Mouse (Mus musculus) urinary bladder, postnatal 10 days (tissue): ENCODE results near the gene Emg1.
"Not testable (repeated sequence)": the region's sequence is repeated elsewhere in the genome, so short reads cannot be mapped to it uniquely, and the experiment has no call there.

Experiments used
- DNase-seq: peaks from one replicate; pipeline ENCODE4 v3.0.0; 2022; ENCODE audit warnings: low spot score

Gene Emg1

DNA sequence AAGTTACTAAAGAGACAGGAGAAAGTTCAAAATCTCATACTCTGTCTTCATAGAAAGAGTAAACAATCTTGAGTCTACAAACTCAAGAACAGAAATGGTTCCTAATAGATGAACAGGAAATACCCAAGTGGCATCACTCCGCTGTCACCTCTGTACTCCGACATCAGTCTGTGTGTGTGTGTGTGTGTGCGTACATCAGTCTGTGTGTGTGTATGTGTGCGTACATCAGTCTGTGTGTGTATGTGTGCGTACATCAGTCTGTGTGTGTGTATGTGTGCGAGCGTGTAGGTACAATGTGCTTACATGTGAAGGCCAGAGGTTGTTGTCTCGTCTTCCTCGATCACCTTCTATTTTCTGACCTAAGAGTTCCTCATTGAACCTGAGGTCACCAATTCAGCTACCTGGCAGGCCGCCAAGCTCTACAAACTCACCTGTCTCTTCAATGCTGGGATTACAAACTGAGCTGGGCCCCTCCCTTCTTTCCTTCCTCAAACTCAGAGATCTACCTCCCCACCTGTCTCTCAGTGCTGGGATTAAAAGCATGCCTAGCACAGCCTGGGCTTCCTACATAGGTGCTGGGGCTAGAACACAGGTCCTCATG is 3.6 kb downstream of the Emg1 start:
- no peak for DNase-seq

DNA sequence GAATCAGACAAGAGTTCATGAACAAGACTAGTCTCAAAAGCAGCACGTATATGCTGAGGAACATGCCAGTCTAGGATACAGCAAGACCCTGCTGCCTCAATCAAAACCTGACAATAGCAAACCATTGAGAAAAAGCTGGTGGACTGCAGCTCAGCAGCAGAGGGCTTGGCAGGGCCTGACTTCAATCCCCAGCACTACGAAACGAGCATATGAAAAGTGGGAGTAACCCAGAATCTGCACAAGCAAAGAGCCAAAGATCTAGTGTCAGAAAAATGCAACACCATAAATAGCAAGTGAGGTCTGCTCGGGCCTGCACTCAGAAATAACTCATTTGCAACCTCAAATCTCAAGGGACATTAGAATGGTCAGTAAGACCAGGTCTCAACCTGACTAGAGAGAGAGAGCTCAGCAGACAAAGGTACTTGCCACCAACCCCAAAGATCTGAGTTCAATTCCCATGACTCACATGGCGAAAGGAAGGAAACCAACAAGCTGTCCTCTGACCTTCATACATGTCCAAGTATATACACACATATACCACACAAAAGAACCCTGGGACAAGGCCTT is 5.8 kb downstream of the Emg1 start:
- no peak for DNase-seq

DNA sequence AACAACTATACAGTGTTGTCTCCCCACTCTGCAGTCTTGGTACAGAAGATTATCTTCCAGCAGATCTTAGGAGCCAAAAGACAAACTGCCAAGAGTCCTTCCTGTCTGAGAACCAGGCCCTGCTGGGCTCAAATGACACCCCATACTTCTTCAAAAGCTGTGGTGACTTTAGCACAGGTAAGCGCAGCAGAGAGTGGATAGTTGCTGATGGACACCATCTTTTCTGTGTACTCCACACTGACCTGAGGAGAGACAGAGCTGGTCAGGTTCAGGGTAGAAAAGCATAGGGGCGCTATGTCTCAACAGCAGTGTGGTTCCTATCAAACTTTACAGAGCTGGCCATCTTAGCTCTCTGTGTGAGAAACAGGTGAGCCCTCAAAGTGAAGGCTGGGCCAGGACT is 7.6 kb downstream of the Emg1 start:
- DNase-seq = no peak

DNA sequence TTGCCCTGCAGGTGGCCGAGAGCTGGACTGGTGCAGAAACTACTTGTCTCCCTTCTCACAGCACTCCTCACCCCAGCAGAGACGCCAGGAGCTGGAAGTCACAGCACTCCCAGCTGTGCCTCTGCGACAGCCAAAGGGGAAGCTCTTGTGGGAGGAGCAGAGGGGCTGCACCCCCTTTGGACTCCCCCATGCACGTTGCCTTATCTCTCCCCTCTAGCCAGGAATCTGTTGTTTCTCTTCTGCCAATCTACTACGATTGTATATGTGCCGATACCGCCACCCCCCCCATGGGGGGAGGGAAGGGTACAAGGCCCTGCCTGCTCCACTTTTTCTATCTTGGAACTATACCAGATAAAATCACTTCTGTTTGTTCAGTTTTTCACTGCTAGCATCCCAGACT is 8.2 kb downstream of the Emg1 start:
- DNase-seq = no peak

DNA sequence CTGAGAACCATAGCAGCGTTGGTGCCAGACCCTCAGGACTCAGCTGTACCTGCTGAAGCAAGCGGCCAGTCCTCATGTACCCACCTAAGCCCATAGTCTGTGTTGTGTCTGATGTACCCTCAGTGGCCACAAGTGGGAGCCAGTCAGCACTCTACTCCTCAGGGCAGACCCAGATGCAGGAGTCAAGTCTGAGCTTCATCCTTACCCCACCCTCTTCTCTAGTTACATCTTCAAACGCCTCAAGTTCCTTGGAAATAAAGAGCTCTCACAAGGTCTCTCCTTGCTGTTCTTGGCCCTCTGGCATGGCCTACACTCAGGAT is 9.2 kb downstream of the Emg1 start:
- no peak for DNase-seq

DNA sequence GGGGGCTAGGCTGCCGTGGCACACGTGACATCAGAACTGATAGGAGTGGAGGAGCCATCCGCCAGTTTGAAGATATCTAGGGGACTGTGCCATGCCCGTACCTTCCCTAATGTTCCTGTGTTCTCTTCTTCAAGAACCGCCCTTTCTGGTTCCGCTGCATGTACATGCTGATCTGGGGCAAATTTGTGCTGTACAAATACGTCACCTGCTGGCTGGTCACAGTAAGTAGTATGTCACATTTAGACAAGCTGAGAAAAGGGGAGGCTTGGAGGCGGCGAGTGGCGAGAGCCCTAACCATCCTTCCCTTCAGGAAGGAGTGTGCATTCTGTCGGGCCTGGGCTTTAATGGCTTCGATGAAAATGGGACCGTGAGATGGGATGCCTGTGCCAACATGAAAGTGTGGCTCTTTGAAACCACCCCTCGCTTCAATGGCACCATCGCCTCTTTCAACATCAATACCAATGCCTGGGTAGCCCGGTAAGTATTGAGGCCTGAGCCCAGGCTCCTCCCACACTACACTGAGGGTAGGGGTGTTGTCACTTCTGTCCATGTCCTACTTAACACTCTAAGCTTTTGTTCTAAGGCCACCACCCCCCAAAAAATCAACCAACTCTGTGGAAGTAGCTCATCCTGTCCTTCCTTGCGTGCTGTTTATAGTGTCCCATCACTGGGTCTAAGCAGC is 9.7 kb downstream of the Emg1 start:
- DNase-seq = no peak

DNA sequence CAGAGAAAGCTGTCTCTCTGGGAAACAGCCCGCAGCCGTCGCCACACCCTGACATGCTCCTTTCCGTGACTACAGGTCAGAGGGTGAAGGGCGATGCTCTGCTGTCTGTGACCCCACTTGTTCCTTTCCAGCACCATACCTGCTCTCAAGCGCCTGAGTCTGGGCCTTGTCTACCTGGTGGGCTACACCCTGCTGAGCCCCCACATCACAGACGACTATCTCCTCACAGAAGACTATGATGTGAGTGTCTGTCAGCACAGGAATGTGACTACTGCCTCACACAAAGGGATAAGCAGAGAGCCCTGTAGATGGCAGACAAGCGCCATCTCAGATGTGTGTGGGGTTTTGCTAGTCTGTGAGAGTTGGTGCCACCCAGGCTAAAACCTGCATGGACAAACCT is 10.6 kb downstream of the Emg1 start:
- no peak for DNase-seq

DNA sequence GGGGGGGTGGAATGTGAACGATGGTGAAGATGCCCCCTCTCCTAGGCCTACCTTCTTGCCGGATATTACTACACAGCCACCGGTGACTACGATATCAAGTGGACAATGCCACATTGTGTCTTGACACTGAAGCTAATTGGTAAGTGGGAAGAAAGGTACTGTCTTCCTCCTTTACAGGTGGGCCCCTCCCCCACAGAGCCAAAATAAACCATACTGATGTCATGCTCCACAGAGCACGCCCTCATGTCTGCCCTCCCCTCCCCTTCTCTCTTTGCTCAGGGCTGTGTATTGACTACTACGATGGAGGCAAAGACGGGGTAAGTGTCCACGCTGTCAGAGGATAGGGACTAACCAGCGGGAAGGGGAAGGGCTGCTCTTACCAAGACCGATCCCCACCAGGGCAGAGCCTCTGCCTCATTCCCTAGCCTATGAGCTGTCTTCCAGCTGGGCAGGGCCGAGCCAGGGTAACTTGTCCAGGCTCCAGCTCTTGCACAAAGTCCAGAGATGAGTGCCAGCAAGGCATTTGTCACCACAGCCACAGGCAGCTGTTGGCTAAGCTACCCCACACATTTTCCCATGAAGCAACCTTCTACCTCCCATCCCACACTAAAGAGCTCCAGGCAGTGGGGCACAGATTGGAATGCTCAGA is 11.9 kb downstream of the Emg1 start:
- no peak for DNase-seq

DNA sequence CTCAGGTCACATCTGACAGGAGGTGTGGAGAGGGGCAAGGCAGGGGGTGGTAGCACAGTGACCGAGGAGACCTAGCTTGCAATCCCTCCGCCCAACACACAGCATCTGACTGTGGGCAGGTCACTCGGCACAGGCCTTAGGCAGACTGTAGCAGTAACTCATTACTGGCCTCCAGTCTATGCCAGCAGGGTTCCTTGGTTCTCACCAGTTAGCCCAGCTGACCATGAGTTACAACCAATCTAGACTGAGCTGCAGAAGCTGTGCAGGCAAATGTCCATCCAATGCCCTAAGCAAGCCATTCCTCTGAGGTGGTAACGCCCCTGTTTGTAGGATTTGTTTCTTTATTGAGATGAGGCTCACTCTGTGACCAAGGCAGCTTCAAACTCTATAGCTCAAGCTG is 12.6 kb downstream of the Emg1 start:
- no peak for DNase-seq

DNA sequence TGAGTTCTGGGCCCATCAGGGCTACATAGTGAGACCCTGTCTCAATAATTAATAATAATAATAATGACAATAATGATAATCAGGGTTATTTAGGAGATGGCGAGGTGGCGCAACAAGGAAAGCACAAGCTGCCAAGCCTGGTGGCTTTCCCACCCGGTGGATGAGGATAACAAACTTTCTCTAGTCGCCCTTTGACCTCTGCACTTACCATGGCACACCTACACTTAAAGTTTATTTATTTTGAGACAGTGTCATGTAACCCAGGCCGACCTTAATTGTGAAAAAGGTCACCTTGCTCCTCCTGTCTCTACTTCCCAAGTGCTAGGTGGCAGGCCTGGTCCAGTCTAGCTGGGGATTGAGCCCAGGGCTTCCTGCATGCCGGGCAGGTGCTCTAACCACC is 13.2 kb downstream of the Emg1 start:
- no peak for DNase-seq

DNA sequence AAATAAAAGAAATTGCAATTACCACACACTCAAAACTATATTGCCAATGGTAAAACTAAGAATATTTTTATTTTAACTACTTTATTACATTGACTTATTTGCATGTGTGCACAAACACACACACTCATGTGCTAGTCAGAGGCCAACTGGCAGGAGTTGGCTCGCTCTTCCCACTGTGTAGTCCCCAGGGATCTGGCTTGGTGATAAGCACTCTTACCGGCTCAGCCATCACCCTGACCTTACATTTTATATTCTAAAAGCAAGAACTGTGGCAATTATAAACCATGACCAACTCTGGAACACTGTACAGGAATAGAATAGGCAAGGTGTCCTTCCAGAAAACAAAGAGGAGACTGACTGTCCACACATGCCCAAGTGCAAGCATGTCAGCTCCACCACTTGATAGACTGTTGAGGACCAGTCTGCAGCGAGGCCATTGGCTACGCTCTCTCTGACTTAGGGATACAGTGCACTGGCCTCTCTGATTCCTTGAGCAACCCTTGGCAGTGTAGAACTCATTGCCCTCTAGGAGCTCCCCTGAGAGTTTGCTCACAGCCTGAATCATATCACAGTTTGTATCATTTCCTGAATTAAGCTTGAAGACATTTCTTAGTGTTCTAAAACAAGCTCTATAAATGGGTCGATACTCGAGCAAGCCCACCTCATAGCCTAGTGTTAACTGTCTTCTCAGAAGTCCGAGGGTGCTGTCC is 15.4 kb downstream of the Emg1 start:
- no peak for DNase-seq

DNA sequence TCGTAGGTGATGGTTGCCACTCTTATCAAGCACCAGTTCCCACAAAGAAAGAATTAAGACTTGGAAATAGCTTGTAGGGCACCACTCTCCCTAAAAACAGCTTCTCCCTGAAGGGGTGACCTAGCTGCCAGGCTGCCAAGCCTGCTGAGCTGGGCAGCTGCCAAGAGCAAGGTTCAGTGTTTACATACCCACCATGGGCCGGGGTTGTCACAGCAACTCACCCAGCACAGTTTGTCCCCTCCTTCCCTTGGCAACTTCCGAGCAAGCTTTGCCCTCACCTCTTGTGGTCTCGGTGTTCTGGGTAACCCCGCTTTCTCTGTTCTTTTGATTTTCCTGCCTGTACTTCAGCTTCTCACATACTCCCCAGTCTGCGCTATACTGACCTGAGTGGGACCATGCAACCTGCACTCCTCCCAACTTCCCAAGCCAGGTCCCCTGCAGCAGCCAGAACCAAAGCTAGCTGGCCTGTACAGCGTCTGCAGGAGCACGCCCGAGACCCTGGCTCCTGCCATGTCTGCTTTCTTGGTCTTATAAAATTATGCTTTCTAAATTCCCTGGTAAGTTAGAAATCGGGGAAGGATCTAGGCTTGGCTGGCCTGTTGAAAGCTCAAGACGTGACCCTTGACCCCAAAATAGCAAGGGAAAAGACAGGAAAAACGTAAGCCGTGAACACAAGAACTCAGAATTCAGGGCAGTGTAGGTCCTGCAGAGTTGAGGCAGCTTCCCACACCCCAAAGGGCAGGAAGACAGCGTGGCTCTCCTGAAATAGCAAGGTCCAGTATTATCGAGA is 17.6 kb downstream of the Emg1 start:
- no peak for DNase-seq

DNA sequence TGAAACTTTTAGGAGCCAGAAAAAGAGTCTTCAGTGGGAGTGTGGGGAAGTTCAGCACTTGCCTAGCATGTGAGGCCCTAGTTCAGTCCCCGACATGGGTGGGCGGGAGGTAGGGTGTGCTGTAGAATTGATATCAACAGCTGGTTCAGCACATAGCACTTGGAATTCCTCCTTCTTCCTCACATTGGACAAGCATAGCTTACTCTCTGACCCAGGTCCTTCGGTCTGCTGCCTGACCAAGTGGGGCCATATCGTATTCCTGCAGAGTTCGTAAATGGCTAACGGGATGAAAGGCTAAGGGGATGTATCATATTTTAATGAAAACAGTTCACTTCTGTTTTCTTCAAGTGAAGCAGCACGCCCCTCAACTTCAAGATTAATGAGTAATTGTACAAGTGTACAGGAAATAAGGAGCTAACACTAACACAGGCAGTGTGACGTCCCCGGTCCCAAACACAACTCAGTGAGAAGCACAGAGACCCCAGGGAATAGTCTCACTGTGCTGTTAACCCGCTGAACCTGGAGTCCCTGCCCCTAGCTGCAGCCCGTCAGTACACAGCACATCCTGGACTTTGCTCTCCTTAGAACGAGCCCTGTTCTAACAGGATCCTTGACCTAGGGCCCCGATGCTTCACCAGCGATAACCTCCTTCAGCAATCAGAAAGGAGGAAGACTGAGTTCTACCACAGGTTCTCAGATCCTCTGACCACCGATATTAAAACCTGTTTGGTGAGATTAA is 18.6 kb downstream of the Emg1 start:
- no peak for DNase-seq

DNA sequence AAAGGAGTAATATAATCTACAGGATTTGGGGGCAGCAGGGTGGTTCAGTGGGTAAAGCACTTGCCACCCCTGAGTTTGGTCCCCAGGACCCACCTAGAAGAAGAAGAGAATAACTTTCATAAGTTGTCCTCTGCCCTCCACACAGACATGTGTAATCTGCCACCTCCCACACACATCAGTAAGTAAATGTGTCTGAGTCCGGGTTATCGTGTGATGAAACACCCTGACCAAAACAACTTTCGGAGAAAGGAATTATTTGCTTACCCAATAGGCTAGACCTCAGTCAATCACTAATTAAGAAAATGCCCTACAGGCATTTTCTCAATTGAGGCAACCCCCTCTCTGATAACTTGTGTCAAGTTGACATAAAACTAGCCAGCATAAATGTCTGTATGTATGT is 21.5 kb downstream of the Emg1 start:
- DNase-seq = no peak

DNA sequence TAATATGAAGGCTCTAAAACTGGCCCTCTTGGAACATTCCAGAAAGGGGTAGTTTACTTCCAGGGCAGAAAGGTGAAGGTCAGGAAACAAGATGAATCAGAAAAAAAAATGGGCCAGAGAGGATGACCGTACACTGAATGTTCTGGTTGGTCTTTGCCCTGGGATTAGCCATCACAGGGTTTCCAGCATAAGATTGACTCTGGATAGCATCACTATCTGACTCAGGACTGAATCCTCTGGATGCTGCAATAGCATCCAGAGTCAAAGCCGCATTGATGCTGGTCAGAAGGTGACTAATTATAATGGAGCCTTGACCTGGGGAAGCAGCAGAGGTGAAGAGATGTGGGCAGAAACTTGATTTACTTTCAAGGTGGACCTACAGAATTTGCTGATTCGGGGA is 23.0 kb downstream of the Emg1 start:
- no peak for DNase-seq

DNA sequence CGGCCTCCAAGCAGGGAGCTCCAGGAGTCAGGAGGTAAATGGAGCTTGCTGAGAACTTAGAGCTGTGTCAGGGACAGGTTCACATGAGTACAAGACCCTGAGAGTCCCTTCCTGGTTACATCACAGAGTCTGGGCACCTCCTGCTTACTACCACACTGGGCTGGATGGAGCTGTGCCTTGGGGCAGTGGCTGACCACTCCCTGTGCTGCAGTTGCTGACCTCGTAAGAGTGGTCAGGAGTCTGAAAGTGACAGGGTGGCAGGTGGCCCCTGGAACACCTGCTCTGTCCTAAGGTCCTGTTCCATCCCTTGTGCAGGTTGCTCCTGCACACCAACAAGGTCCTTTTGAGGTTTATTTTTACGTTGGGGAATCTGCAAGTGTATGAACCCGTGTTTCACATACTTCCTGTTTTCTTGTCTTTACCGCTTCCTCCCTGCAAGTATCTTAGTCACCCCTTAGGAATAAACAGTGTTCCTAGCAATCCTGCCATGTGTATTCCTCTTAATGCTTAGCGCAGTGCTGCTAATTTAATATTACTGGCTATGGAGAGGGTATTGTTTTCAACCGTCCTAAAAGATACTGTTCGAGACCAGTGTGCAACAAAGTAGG is 23.7 kb downstream of the Emg1 start:
- no peak for DNase-seq

DNA sequence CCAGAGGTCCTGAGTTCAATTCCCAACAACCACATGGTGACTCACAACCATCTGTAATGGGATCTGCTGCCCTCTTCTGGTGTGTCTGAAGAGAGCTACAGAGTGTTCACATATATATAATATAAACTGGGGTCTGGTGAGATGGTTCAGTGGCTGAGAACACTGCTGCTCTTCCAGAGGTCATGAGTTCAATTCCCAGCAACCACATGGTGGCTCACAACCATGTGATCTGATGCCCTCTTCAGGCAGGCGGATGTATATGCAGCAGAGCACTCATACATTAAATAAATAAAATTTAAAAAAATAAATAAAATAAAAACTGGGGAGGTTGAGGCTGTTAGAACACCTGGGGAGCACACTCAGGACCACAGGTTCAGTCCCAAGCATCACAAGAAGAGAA is 25.3 kb downstream of the Emg1 start:
- DNase-seq = not testable (repeated sequence)

DNA sequence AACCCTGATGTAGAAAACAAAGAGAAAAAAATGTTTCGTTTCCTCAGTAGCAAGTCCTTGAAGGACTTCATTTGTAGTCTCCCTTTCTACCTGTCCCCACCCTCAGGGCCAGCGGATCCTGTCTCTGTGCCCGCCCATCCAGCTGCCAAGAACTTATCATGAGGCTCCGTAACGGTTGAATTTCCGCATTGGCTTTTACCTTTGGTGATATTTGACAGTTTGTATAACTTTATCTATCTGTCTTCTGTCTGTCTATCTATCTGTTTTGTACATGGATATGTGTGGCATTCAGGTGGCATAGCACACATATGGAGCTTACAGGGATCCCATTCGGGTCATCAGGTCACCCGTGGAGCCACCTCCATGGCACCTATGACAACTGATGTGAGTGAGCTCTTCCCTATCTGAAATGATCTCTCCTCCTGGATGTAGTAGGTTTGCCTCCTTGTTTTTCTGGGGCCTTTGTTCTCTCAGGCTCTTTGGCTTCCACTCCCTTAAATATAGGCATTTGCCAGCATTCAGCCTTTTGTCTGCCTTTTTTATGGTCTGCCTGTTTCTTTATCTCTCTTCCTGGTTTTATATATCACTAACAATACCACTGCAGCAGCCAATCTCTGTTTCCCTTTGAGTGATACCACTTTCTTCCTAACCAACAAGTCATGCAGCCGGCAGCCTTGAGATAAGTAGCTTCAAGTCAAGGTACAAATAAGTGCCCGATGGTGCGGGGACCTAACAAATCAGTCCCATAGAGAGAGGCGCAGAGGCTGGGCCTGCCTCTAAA is 26.2 kb downstream of the Emg1 start:
- no peak for DNase-seq

DNA sequence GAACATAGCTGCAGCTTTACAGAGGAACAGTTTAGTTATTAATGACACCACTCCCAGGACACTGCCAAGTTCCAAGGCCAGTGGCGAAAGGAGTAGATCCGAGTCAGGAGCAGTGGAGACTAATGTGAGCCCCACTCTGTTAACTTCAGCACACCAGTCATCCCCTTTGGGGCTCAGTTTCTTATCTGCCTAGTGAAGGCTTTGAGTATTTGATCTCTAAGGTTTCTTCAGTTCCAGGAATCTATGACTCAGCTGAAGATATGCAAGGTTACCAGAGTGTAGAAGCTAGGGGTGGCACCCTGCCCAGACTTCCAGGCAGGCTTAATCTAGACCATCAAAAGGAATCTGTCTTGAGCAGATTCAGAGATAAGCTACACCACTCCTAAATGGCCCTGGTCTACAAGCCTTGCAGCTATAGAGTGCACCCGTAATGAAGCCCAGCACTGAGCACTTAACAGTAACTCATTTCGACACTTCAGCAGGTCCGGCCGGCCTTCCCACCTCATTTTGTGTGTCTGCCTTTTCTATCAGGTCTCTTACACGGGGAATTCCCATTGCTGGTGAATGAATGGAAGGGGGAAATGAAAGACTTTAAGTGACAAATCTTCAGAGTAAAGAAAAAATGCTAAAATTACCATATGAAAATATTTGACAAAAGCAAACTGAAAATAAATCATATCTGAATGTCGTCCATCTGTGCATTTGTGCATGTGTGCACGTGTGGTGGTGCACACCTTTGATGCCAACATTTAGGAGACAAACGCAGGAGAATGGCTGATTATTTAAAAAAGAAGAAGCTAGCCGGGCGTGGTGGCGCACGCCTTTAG is 28.2 kb downstream of the Emg1 start:
- DNase-seq = no peak
